Mouse (Mus musculus): ENCODE measurements at regions not wholly inside any gene's neighbourhood (a gene's known extent, or its start where the extent isn't known, plus 50 kb on each side); places are given as distances from the start of the nearest gene placed in this dataset.

GRCm38 (mm10) chr12:73449911-73450520 lies 96.2 kb downstream of the Tmem30b start:
- Histone ChIP-seq H3K4me3 (replicated peaks; ENCODE audit: low read length) (no peak overlapping the region), H3K4me1 (replicated peaks; ENCODE audit: control insufficient read depth, insufficient read depth, low read length) (no peaks in the 10 kb centered on the region; the same call in 1 of the 2 replicates), H3K4me2 (ENCODE audit: low read length) (no peak overlapping the region), H3K9ac (replicated peaks; ENCODE audit: low read depth, low read length) (no peak overlapping the region), H3K36me3 (ENCODE audit: control insufficient read depth, insufficient read depth) (no peaks in the 10 kb centered on the region), H3K27ac (ENCODE audit: low read length) (no peak overlapping the region), H3K9me3 (ENCODE audit: control insufficient read depth, low read length) (no peaks in the 10 kb centered on the region), H3K27me3 (replicated peaks; ENCODE audit: control insufficient read depth, insufficient read depth, low read length) (no peaks in the 10 kb centered on the region)
- 43% methylated on average over 9 of the region's 9 CpGs for WGBS
- no peak for ATAC-seq

- H3K36me3 ChIP-seq (ENCODE audit: control insufficient read depth, insufficient read depth) = no peaks in the 10 kb centered on the region
- ATAC-seq = no peak
- no peak overlapping the region for H3K27ac ChIP-seq (ENCODE audit: low read length)
- H3K9ac ChIP-seq (replicated peaks; ENCODE audit: low read depth, low read length) = no peak overlapping the region
- whole genome bisulfite sequencing = 82% methylated on average over 9 of the region's 9 CpGs
- H3K27me3 ChIP-seq (replicated peaks; ENCODE audit: control insufficient read depth, insufficient read depth, low read length) = no peaks in the 10 kb centered on the region
- H3K4me1 ChIP-seq (replicated peaks; ENCODE audit: control insufficient read depth, insufficient read depth, low read length) = no peaks in the 10 kb centered on the region; the same call in 1 of the 2 replicates
- H3K4me2 ChIP-seq (ENCODE audit: low read length) = no peak overlapping the region
- H3K4me3 ChIP-seq (replicated peaks; ENCODE audit: low read length) = no peak overlapping the region
- no peaks in the 10 kb centered on the region for H3K9me3 ChIP-seq (ENCODE audit: control insufficient read depth, low read length)
These were observed 97.1 kb downstream of the Tmem30b start for GRCm38 (mm10) chr12:73449069-73449468.

GRCm38 (mm10) chr12:73448388-73448965 lies 97.7 kb downstream of the Tmem30b start:
- Histone ChIP-seq H3K27me3 (replicated peaks; ENCODE audit: control insufficient read depth, insufficient read depth, low read length) (no peaks in the 10 kb centered on the region), H3K4me1 (replicated peaks; ENCODE audit: control insufficient read depth, insufficient read depth, low read length) (no peaks in the 10 kb centered on the region; the same call in 1 of the 2 replicates), H3K36me3 (ENCODE audit: control insufficient read depth, insufficient read depth) (no peaks in the 10 kb centered on the region), H3K9ac (replicated peaks; ENCODE audit: low read depth, low read length) (no peak overlapping the region), H3K4me2 (ENCODE audit: low read length) (no peak overlapping the region), H3K4me3 (replicated peaks; ENCODE audit: low read length) (no peak overlapping the region), H3K27ac (ENCODE audit: low read length) (no peak overlapping the region), H3K9me3 (ENCODE audit: control insufficient read depth, low read length) (no peaks in the 10 kb centered on the region)
- no peak for ATAC-seq
- 65% methylated on average over 10 of the region's 10 CpGs for WGBS

GRCm38 (mm10) chr12:73447172-73447571 lies 99.0 kb downstream of the Tmem30b start:
- 96% methylated on average over 6 of the region's 6 CpGs for WGBS
- Histone ChIP-seq H3K9me3 (ENCODE audit: control insufficient read depth, low read length) (no peaks in the 10 kb centered on the region), H3K4me2 (ENCODE audit: low read length) (no peak overlapping the region), H3K27ac (ENCODE audit: low read length) (no peak overlapping the region), H3K9ac (replicated peaks; ENCODE audit: low read depth, low read length) (no peak overlapping the region), H3K27me3 (replicated peaks; ENCODE audit: control insufficient read depth, insufficient read depth, low read length) (no peaks in the 10 kb centered on the region), H3K36me3 (ENCODE audit: control insufficient read depth, insufficient read depth) (no peaks in the 10 kb centered on the region), H3K4me3 (replicated peaks; ENCODE audit: low read length) (no peak overlapping the region), H3K4me1 (replicated peaks; ENCODE audit: control insufficient read depth, insufficient read depth, low read length) (no peaks in the 10 kb centered on the region; the same call in 1 of the 2 replicates)
- ATAC-seq = no peak

GRCm38 (mm10) chr12:73446148-73446547 lies 100.0 kb downstream of the Tmem30b start:
- no peak overlapping the region for H3K4me2 ChIP-seq (ENCODE audit: low read length)
- no peaks in the 10 kb centered on the region for H3K27me3 ChIP-seq (replicated peaks; ENCODE audit: control insufficient read depth, insufficient read depth, low read length)
- ATAC-seq = no peak
- no peak overlapping the region for H3K4me3 ChIP-seq (replicated peaks; ENCODE audit: low read length)
- H3K27ac ChIP-seq (ENCODE audit: low read length) = no peak overlapping the region
- no peak overlapping the region for H3K9ac ChIP-seq (replicated peaks; ENCODE audit: low read depth, low read length)
- no peaks in the 10 kb centered on the region for H3K9me3 ChIP-seq (ENCODE audit: control insufficient read depth, low read length)
- H3K36me3 ChIP-seq (ENCODE audit: control insufficient read depth, insufficient read depth) = no peaks in the 10 kb centered on the region
- H3K4me1 ChIP-seq (replicated peaks; ENCODE audit: control insufficient read depth, insufficient read depth, low read length) = no peaks in the 10 kb centered on the region; the same call in 1 of the 2 replicates
- WGBS = 88% methylated on average over 7 of the region's 7 CpGs

- Histone ChIP-seq H3K27me3 (replicated peaks; ENCODE audit: control insufficient read depth, insufficient read depth, low read length) (no peaks in the 10 kb centered on the region), H3K9me3 (ENCODE audit: control insufficient read depth, low read length) (no peaks in the 10 kb centered on the region), H3K4me1 (replicated peaks; ENCODE audit: control insufficient read depth, insufficient read depth, low read length) (no peaks in the 10 kb centered on the region; the same call in 1 of the 2 replicates), H3K36me3 (ENCODE audit: control insufficient read depth, insufficient read depth) (no peaks in the 10 kb centered on the region), H3K9ac (replicated peaks; ENCODE audit: low read depth, low read length) (no peak overlapping the region), H3K27ac (ENCODE audit: low read length) (no peak overlapping the region), H3K4me3 (replicated peaks; ENCODE audit: low read length) (no peak overlapping the region), H3K4me2 (ENCODE audit: low read length) (no peak overlapping the region)
- no peak for ATAC-seq
- WGBS = 67% methylated on average over 10 of the region's 10 CpGs
These were observed 100.6 kb downstream of the Tmem30b start for GRCm38 (mm10) chr12:73445562-73445961.

GRCm38 (mm10) chr12:73445128-73445527 lies 101.1 kb downstream of the Tmem30b start:
- Histone ChIP-seq H3K4me3 (replicated peaks; ENCODE audit: low read length) (no peak overlapping the region), H3K4me2 (ENCODE audit: low read length) (no peak overlapping the region), H3K4me1 (replicated peaks; ENCODE audit: control insufficient read depth, insufficient read depth, low read length) (no peaks in the 10 kb centered on the region; the same call in 1 of the 2 replicates), H3K9ac (replicated peaks; ENCODE audit: low read depth, low read length) (no peak overlapping the region), H3K27me3 (replicated peaks; ENCODE audit: control insufficient read depth, insufficient read depth, low read length) (no peaks in the 10 kb centered on the region), H3K27ac (ENCODE audit: low read length) (no peak overlapping the region), H3K36me3 (ENCODE audit: control insufficient read depth, insufficient read depth) (no peaks in the 10 kb centered on the region), H3K9me3 (ENCODE audit: control insufficient read depth, low read length) (no peaks in the 10 kb centered on the region)
- no peak for ATAC-seq
- 65% methylated on average over 10 of the region's 10 CpGs for WGBS

- no peak overlapping the region for H3K9ac ChIP-seq (replicated peaks; ENCODE audit: low read depth, low read length)
- H3K4me3 ChIP-seq (replicated peaks; ENCODE audit: low read length) = no peak overlapping the region
- no peak overlapping the region for H3K27ac ChIP-seq (ENCODE audit: low read length)
- no peak overlapping the region for H3K4me2 ChIP-seq (ENCODE audit: low read length)
- H3K27me3 ChIP-seq (replicated peaks; ENCODE audit: control insufficient read depth, insufficient read depth, low read length) = no peaks in the 10 kb centered on the region
- ATAC-seq = no peak
- no peaks in the 10 kb centered on the region for H3K9me3 ChIP-seq (ENCODE audit: control insufficient read depth, low read length)
- H3K4me1 ChIP-seq (replicated peaks; ENCODE audit: control insufficient read depth, insufficient read depth, low read length) = no peaks in the 10 kb centered on the region; the same call in 1 of the 2 replicates
- 79% methylated on average over 1 of the region's 1 CpGs for WGBS
- no peaks in the 10 kb centered on the region for H3K36me3 ChIP-seq (ENCODE audit: control insufficient read depth, insufficient read depth)
These were observed 104.9 kb downstream of the Tmem30b start for GRCm38 (mm10) chr12:73441326-73441725.

- no peak overlapping the region for H3K4me2 ChIP-seq (ENCODE audit: low read length)
These were observed 111.5 kb downstream of the Tmem30b start for GRCm38 (mm10) chr12:73434684-73435083.

More at GRCm38 (mm10) chr12:73434684-73435083, 111.5 kb downstream of the Tmem30b start:
- Histone ChIP-seq H3K9ac (replicated peaks; ENCODE audit: low read depth, low read length) (no peak overlapping the region), H3K9me3 (ENCODE audit: control insufficient read depth, low read length) (no peaks in the 10 kb centered on the region), H3K27me3 (replicated peaks; ENCODE audit: control insufficient read depth, insufficient read depth, low read length) (no peaks in the 10 kb centered on the region), H3K4me1 (replicated peaks; ENCODE audit: control insufficient read depth, insufficient read depth, low read length) (no peaks in the 10 kb centered on the region), H3K36me3 (ENCODE audit: control insufficient read depth, insufficient read depth) (no peaks in the 10 kb centered on the region), H3K4me3 (replicated peaks; ENCODE audit: low read length) (no peak overlapping the region), H3K27ac (ENCODE audit: low read length) (no peak overlapping the region)
- ATAC-seq = no peak
- WGBS = 77% methylated on average over 10 of the region's 10 CpGs
